Mouse (Mus musculus): ENCODE measurements around the gene Piezo1. TPM values are rescaled to one million over a fixed set of nuclear protein-coding genes. Genes with fewer than 3 reads are reported as not detected.

The Piezo1 gene
- polyA plus RNA-seq, 1 experiment from 2014 or later, result 3.4 TPM

GRCm38 (mm10) chr8:122572751-122573150, 21.6 kb upstream of the Piezo1 start:
- Histone ChIP-seq H3K4me3 (ENCODE audit: low read depth, low read length) (no peak overlapping the region), H3K4me1 (ENCODE audit: insufficient read depth) (peaks cover 31% of the 10 kb centered on the region), H3K9me3 (ENCODE audit: low read length) (no peaks in the 10 kb centered on the region), H3K36me3 (replicated peaks; ENCODE audit: insufficient read depth, low read length) (peaks cover 37% of the 10 kb centered on the region), H3K4me2 (ENCODE audit: low read depth, low read length) (no peak overlapping the region), H3K27ac (ENCODE audit: low read depth) (no peak overlapping the region), H3K9ac (replicated peaks) (no peak overlapping the region), H3K27me3 (ENCODE audit: insufficient read depth, low read length) (no peaks in the 10 kb centered on the region)
- ATAC-seq (no peak), DNase-seq (no peak)
- WGBS (ENCODE audit: insufficient replicate concordance), result 90% methylated on average over 3 of the region's 3 CpGs
- TF ChIP-seq CTCF (IDR thresholded peaks at IDR 0.05; ENCODE audit: low read depth) (no peak), EP300 (IDR thresholded peaks at IDR 0.05; ENCODE audit: low read depth) (no peak)

- H3K4me1 ChIP-seq (ENCODE audit: insufficient read depth), result peaks cover 32% of the 10 kb centered on the region
- no peak for TF ChIP-seq EP300 (IDR thresholded peaks at IDR 0.05; ENCODE audit: low read depth)
- TF ChIP-seq CTCF (IDR thresholded peaks at IDR 0.05; ENCODE audit: low read depth), result no peak
- H3K27ac ChIP-seq (ENCODE audit: low read depth), result no peak overlapping the region
- H3K27me3 ChIP-seq (ENCODE audit: insufficient read depth, low read length), result no peaks in the 10 kb centered on the region
- H3K9me3 ChIP-seq (ENCODE audit: low read length), result no peaks in the 10 kb centered on the region
- no peak overlapping the region for H3K4me2 ChIP-seq (ENCODE audit: low read depth, low read length)
- 91% methylated on average over 17 of the region's 17 CpGs for WGBS (ENCODE audit: insufficient replicate concordance)
- H3K4me3 ChIP-seq (ENCODE audit: low read depth, low read length), result no peak overlapping the region
- peaks cover 37% of the 10 kb centered on the region for H3K36me3 ChIP-seq (replicated peaks; ENCODE audit: insufficient read depth, low read length)
- no peak overlapping the region for H3K9ac ChIP-seq (replicated peaks)
- ATAC-seq, result no peak
- no peak for DNase-seq
Measured at GRCm38 (mm10) chr8:122571750-122572267, 20.7 kb upstream of the Piezo1 start.

DNA sequence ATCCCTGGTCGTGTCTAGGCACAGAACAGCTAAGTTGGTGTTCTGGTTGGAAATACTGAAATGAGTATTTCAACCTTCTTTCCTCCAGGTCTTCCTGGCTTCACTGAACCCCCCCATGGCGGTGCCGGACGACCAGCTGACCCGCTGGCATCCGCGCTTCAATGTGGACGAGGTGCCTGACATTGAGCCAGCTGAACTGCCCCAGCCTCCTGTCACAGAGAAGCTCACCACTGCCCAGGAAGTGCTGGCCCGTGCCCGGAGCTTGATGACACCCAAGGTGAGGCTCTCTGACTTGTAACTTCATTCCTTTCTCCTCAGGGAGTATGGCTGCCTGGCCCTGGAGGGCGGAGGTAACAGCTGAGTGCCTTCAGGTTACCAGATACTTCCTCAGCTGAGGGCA, 20.0 kb upstream of the Piezo1 start:
- no peak overlapping the region for H3K9ac ChIP-seq (replicated peaks)
- H3K4me3 ChIP-seq (ENCODE audit: low read depth, low read length), result no peak overlapping the region
- 93% methylated on average over 11 of the region's 11 CpGs for WGBS (ENCODE audit: insufficient replicate concordance)
- H3K27me3 ChIP-seq (ENCODE audit: insufficient read depth, low read length), result no peaks in the 10 kb centered on the region
- ATAC-seq (no peak), DNase-seq (no peak)
- H3K36me3 ChIP-seq (replicated peaks; ENCODE audit: insufficient read depth, low read length), result peaks cover 37% of the 10 kb centered on the region
- H3K27ac ChIP-seq (ENCODE audit: low read depth), result no peak overlapping the region
- no peaks in the 10 kb centered on the region for H3K9me3 ChIP-seq (ENCODE audit: low read length)
- peaks cover 39% of the 10 kb centered on the region for H3K4me1 ChIP-seq (ENCODE audit: insufficient read depth)
- H3K4me2 ChIP-seq (ENCODE audit: low read depth, low read length), result no peak overlapping the region
- TF ChIP-seq CTCF (IDR thresholded peaks at IDR 0.05; ENCODE audit: low read depth), result no peak
- TF ChIP-seq EP300 (IDR thresholded peaks at IDR 0.05; ENCODE audit: low read depth), result no peak

- no peak overlapping the region for H3K9ac ChIP-seq (replicated peaks)
- H3K27ac ChIP-seq (ENCODE audit: low read depth), result no peak overlapping the region
- H3K4me1 ChIP-seq (ENCODE audit: insufficient read depth), result peaks cover 32% of the 10 kb centered on the region
- H3K4me2 ChIP-seq (ENCODE audit: low read depth, low read length), result peak overlapping the region; percentile 89
- no peak for TF ChIP-seq CTCF (IDR thresholded peaks at IDR 0.05; ENCODE audit: low read depth)
- TF ChIP-seq EP300 (IDR thresholded peaks at IDR 0.05; ENCODE audit: low read depth), result no peak
- H3K27me3 ChIP-seq (ENCODE audit: insufficient read depth, low read length), result no peaks in the 10 kb centered on the region
- ATAC-seq, result no peak
- no peak overlapping the region for H3K4me3 ChIP-seq (ENCODE audit: low read depth, low read length)
- DNase-seq, result no peak
- peaks cover 37% of the 10 kb centered on the region for H3K36me3 ChIP-seq (replicated peaks; ENCODE audit: insufficient read depth, low read length)
- no peaks in the 10 kb centered on the region for H3K9me3 ChIP-seq (ENCODE audit: low read length)
- 95% methylated on average over 16 of the region's 16 CpGs for WGBS (ENCODE audit: insufficient replicate concordance)
Measured at GRCm38 (mm10) chr8:122569996-122570395, 18.9 kb upstream of the Piezo1 start.

- Histone ChIP-seq H3K9me3 (ENCODE audit: low read length) (no peaks in the 10 kb centered on the region), H3K27me3 (ENCODE audit: insufficient read depth, low read length) (no peaks in the 10 kb centered on the region), H3K9ac (replicated peaks) (peak overlapping the region; percentile 94), H3K36me3 (replicated peaks; ENCODE audit: insufficient read depth, low read length) (peaks cover 37% of the 10 kb centered on the region), H3K4me3 (ENCODE audit: low read depth, low read length) (peak overlapping the region; percentile 87), H3K4me2 (ENCODE audit: low read depth, low read length) (peak overlapping the region; percentile 89), H3K27ac (ENCODE audit: low read depth) (no peak overlapping the region), H3K4me1 (ENCODE audit: insufficient read depth) (peaks cover 28% of the 10 kb centered on the region)
- no peak for ATAC-seq
- WGBS (ENCODE audit: insufficient replicate concordance), result 61% methylated on average over 9 of the region's 9 CpGs
- DNase-seq, result no peak
- TF ChIP-seq CTCF (IDR thresholded peaks at IDR 0.05; ENCODE audit: low read depth), result peak; percentile 32
- no peak for TF ChIP-seq EP300 (IDR thresholded peaks at IDR 0.05; ENCODE audit: low read depth)
Measured at GRCm38 (mm10) chr8:122569329-122569728, 18.2 kb upstream of the Piezo1 start.

GRCm38 (mm10) chr8:122568881-122569309, 17.8 kb upstream of the Piezo1 start:
- H3K9ac ChIP-seq (replicated peaks), result peak overlapping the region; percentile 94
- ATAC-seq (no peak), DNase-seq (peak; percentile 55)
- 12% methylated on average over 10 of the region's 10 CpGs for WGBS (ENCODE audit: insufficient replicate concordance)
- no peaks in the 10 kb centered on the region for H3K9me3 ChIP-seq (ENCODE audit: low read length)
- no peak overlapping the region; the same call in 1 of the 2 replicates for H3K27ac ChIP-seq (ENCODE audit: low read depth)
- H3K27me3 ChIP-seq (ENCODE audit: insufficient read depth, low read length), result no peaks in the 10 kb centered on the region
- H3K4me2 ChIP-seq (ENCODE audit: low read depth, low read length), result peak overlapping the region; percentile 89
- H3K4me1 ChIP-seq (ENCODE audit: insufficient read depth), result peaks cover 28% of the 10 kb centered on the region
- TF ChIP-seq EP300 (IDR thresholded peaks at IDR 0.05; ENCODE audit: low read depth) (no peak), CTCF (IDR thresholded peaks at IDR 0.05; ENCODE audit: low read depth) (peak; percentile 57)
- H3K36me3 ChIP-seq (replicated peaks; ENCODE audit: insufficient read depth, low read length), result peaks cover 37% of the 10 kb centered on the region
- H3K4me3 ChIP-seq (ENCODE audit: low read depth, low read length), result peak overlapping the region; percentile 87

All from liver, postnatal 0 days (tissue).